Mouse (Mus musculus) kidney, adult 2 months (tissue): ENCODE results near the gene Ptprf. TPM values are rescaled to one million over a fixed set of nuclear protein-coding genes. Genes with fewer than 3 reads are reported as not detected.
A peak's percentile ranks its signal among the peaks of the same experiment; 100 is the strongest.

ENCODE experiments used
- DNase-seq: peaks from one replicate; pipeline ENCODE4 v3.0.0; 2021
- H3K27ac ChIP-seq: fragments of 200-500 bp; 2 replicates; pipeline ENCODE4 v1.5.1; 2012; ENCODE audit warnings: low read depth, low read length, control low read depth, inconsistent platforms; ENCODE audit not compliant: insufficient read depth
- H3K27me3 ChIP-seq: fragments of 200-500 bp; replicated peaks from 2 replicates; pipeline ENCODE4 v1.6.1; 2012; ENCODE audit warnings: mild to moderate bottlenecking, moderate library complexity, low read length, inconsistent platforms; ENCODE audit not compliant: control insufficient read depth, insufficient read depth
- H3K36me3 ChIP-seq: fragments of 200-500 bp; 2 replicates; pipeline ENCODE4 v1.6.1; 2012; ENCODE audit warnings: mild to moderate bottlenecking, moderate library complexity, low read length, inconsistent platforms; ENCODE audit not compliant: control insufficient read depth, insufficient read depth
- H3K4me1 ChIP-seq: fragments of 200-500 bp; 2 replicates; pipeline ENCODE4 v1.6.1; 2011; ENCODE audit warnings: low read length; ENCODE audit not compliant: control insufficient read depth, insufficient read depth
- H3K4me3 ChIP-seq: fragments of 200-500 bp; 2 replicates; pipeline ENCODE4 v1.5.1; 2011; ENCODE audit warnings: mild to moderate bottlenecking, low read depth, low read length, control low read depth; ENCODE audit not compliant: insufficient read depth
- CTCF ChIP-seq: fragments of 200-500 bp; conservative IDR thresholded peaks from 2 replicates; pipeline ENCODE4 v1.5.1; 2011; ENCODE audit warnings: low read depth, mild to moderate bottlenecking, control low read depth, low read length, moderate library complexity, mixed read lengths; ENCODE audit not compliant: insufficient read depth, insufficient read length
- POLR2A ChIP-seq: fragments of 200-500 bp; IDR thresholded peaks from one replicate; pipeline ENCODE4 v1.6.1; 2011; ENCODE audit warnings: low read depth, low read length, control low read depth
- whole genome bisulfite sequencing: fragments of 180-500 bp; shearing (Covaris S2); methylation state at CpG from one replicate; pipeline ENCODE4 v1.1.7; 2018; 5-methylcytosine and 5-hydroxymethylcytosine counted together
- polyA plus RNA-seq: library from polyadenylated mRNA; depleted of rRNA; stranded (reverse); fragments of >200 nt; gene quantifications from 2 replicates; pipeline ENCODE4 v1.2.3, GENCODE M21; 2012

Gene Ptprf
- polyA plus RNA-seq, 1 experiment: 89.9 TPM

- Histone ChIP-seq H3K4me3 (no peak overlapping the region), H3K36me3 (no peaks in the 10 kb centered on the region), H3K27me3 (no peaks in the 10 kb centered on the region), H3K4me1 (peaks cover 74% of the 10 kb centered on the region), H3K27ac (peak overlapping the region; percentile 87)
- no peak for DNase-seq
- TF ChIP-seq CTCF: no peak
- no peak for TF ChIP-seq POLR2A
- WGBS: 46% methylated on average over 7 of the region's 7 CpGs
Measured at GRCm38 (mm10) chr4:118274521-118274920, 16.7 kb downstream of the Ptprf start.

- H3K4me1 ChIP-seq: peaks cover 79% of the 10 kb centered on the region
- H3K36me3 ChIP-seq: no peaks in the 10 kb centered on the region
- DNase-seq: no peak
- TF ChIP-seq CTCF (no peak), POLR2A (no peak)
- WGBS: 51% methylated on average over 8 of the region's 8 CpGs
- no peaks in the 10 kb centered on the region for H3K27me3 ChIP-seq
- no peak overlapping the region for H3K4me3 ChIP-seq
- peak overlapping the region; percentile 87 for H3K27ac ChIP-seq
Measured at GRCm38 (mm10) chr4:118273998-118274397, 17.2 kb downstream of the Ptprf start.

GRCm38 (mm10) chr4:118273545-118273944, 17.7 kb downstream of the Ptprf start:
- no peaks in the 10 kb centered on the region for H3K27me3 ChIP-seq
- H3K27ac ChIP-seq: peak overlapping the region; percentile 87
- DNase-seq: peak; percentile 95
- H3K36me3 ChIP-seq: no peaks in the 10 kb centered on the region; the same call in 1 of the 2 replicates
- H3K4me3 ChIP-seq: no peak overlapping the region
- H3K4me1 ChIP-seq: peaks cover 82% of the 10 kb centered on the region
- TF ChIP-seq POLR2A (no peak), CTCF (no peak)
- 22% methylated on average over 5 of the region's 5 CpGs for WGBS

GRCm38 (mm10) chr4:118272871-118273270, 18.3 kb downstream of the Ptprf start:
- TF ChIP-seq POLR2A: no peak
- no peak for TF ChIP-seq CTCF
- peak overlapping the region; percentile 87 for H3K27ac ChIP-seq
- peaks cover 78% of the 10 kb centered on the region for H3K4me1 ChIP-seq
- 62% methylated on average over 3 of the region's 3 CpGs for WGBS
- H3K27me3 ChIP-seq: no peaks in the 10 kb centered on the region
- no peak for DNase-seq
- H3K36me3 ChIP-seq: no peaks in the 10 kb centered on the region; the same call in 1 of the 2 replicates
- no peak overlapping the region for H3K4me3 ChIP-seq

GRCm38 (mm10) chr4:118272258-118272657, 18.9 kb downstream of the Ptprf start:
- 32% methylated on average over 5 of the region's 5 CpGs for WGBS
- Histone ChIP-seq H3K27ac (peak overlapping the region; percentile 97), H3K36me3 (no peaks in the 10 kb centered on the region; the same call in 1 of the 2 replicates)

GRCm38 (mm10) chr4:118271556-118272074, 19.6 kb downstream of the Ptprf start:
- WGBS: 69% methylated on average over 9 of the region's 9 CpGs
- Histone ChIP-seq H3K27me3 (no peaks in the 10 kb centered on the region), H3K4me1 (peaks cover 66% of the 10 kb centered on the region), H3K4me3 (no peak overlapping the region), H3K27ac (peak overlapping the region; percentile 97), H3K36me3 (no peaks in the 10 kb centered on the region; the same call in 1 of the 2 replicates)
- no peak for DNase-seq
- TF ChIP-seq CTCF (no peak), POLR2A (no peak)

More at GRCm38 (mm10) chr4:118272258-118272657, 18.9 kb downstream of the Ptprf start:
- TF ChIP-seq POLR2A: no peak
- TF ChIP-seq CTCF: no peak
- H3K4me1 ChIP-seq: peaks cover 72% of the 10 kb centered on the region
- no peaks in the 10 kb centered on the region for H3K27me3 ChIP-seq
- H3K4me3 ChIP-seq: no peak overlapping the region
- DNase-seq: peak; percentile 98

GRCm38 (mm10) chr4:118270706-118271105, 20.5 kb downstream of the Ptprf start:
- DNase-seq: no peak
- TF ChIP-seq CTCF: 0 out of 2 replicates have a peak, but pooled peaks have one; percentile 21
- no peak for TF ChIP-seq POLR2A
- no peaks in the 10 kb centered on the region; the same call in 1 of the 2 replicates for H3K36me3 ChIP-seq
- no peaks in the 10 kb centered on the region for H3K27me3 ChIP-seq
- 98% methylated on average over 3 of the region's 3 CpGs for WGBS
- H3K4me3 ChIP-seq: no peak overlapping the region
- H3K4me1 ChIP-seq: peaks cover 61% of the 10 kb centered on the region
- peak overlapping the region; percentile 51 for H3K27ac ChIP-seq

DNA sequence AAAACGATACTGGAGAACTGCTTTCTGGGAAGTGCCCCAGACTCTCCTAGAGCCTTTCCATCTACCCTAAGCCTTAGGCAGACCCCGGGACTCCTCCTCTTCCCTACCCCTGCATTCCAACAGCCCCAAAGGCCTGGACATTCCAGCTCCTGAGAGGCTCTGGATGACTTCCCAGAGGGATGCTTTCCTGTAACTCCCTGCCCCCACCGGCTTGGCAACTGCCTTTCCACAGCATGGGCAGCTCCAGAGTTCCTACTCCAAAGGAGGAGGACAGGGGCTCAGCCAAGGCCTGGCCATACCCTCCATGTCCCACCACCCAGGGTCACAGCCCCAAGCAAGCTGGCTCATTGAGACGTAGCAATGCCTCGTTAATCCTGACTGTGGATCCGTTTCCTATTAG, 21.2 kb downstream of the Ptprf start:
- DNase-seq: peak; percentile 91
- 17% methylated on average over 6 of the region's 6 CpGs for WGBS
- Histone ChIP-seq H3K4me1 (peaks cover 56% of the 10 kb centered on the region), H3K27ac (peak overlapping the region; percentile 51), H3K27me3 (no peaks in the 10 kb centered on the region), H3K4me3 (no peak overlapping the region), H3K36me3 (no peaks in the 10 kb centered on the region; the same call in 1 of the 2 replicates)
- no peak for TF ChIP-seq POLR2A
- no peak for TF ChIP-seq CTCF
